Comparison of ENCODE assay signal across 11 mouse cellular contexts in genomic region chr14:54477172-54477909, GRCm38 (mm10). TPM values are rescaled to one million over a fixed set of nuclear protein-coding genes. Genes with fewer than 3 reads are reported as not detected.
DNase-seq lines count a peak whose midpoint lies in the region; ATAC-seq and TF ChIP-seq lines count a peak whose summit lies in the region.
"Had no signal": no experiment of that assay in that cellular context is flagged by ENCODE, and none has a peak within 500 bp of the region (broad histone marks: within the 10 kb centered on the region; RNA-seq: fewer than 3 reads in every experiment).

No protein-coding gene starts in this region.

- no peak for ATAC-seq in lung, embryonic 15.5 days (ENCODE audit: borderline replicate concordance, extremely low read depth, low FRiP score, low TSS enrichment)
- ATAC-seq in forebrain, embryonic 15.5 days (replicated peaks): no peak
- no peak for ATAC-seq in hindbrain, postnatal 0 days
- ATAC-seq in neural tube, embryonic 13.5 days (ENCODE audit: low read depth): peak; percentile 20; the same call in 1 of the 2 replicates
- no peak for ATAC-seq in megakaryocyte-erythroid progenitor cell, adult 5-6 weeks (replicated peaks; ENCODE audit: low FRiP score, low TSS enrichment, poor library complexity, severe bottlenecking)

- 67% methylated on average over 15 of the region's 15 CpGs for WGBS in lung, embryonic 15.5 days
- 76% methylated on average over 15 of the region's 15 CpGs for WGBS in lung, adult 2 months
- WGBS in forebrain, embryonic 15.5 days: 71% methylated on average over 15 of the region's 15 CpGs
- WGBS in hindbrain, postnatal 0 days: 68% methylated on average over 15 of the region's 15 CpGs
- WGBS in neural tube, embryonic 13.5 days: 68% methylated on average over 15 of the region's 15 CpGs

- H3K4me2 ChIP-seq in lung, embryonic 15.5 days: peak overlapping the region; percentile 83
- H3K4me2 ChIP-seq in forebrain, embryonic 15.5 days (replicated peaks): peak overlapping the region; percentile 94
- peak overlapping the region; percentile 69 for H3K4me2 ChIP-seq in hindbrain, postnatal 0 days (ENCODE audit: low read depth, low read length)
- H3K4me2 ChIP-seq in neural tube, embryonic 13.5 days: peak overlapping the region; percentile 85

- no peak for TF ChIP-seq CTCF in lung, adult 2 months (IDR thresholded peaks at IDR 0.05; ENCODE audit: insufficient read depth, low read length)
- no peak for TF ChIP-seq CTCF in hindbrain, postnatal 0 days (IDR thresholded peaks at IDR 0.05; ENCODE audit: low read depth)

- peaks cover 33% of the 10 kb centered on the region for H3K27me3 ChIP-seq in lung, embryonic 15.5 days
- H3K27me3 ChIP-seq in forebrain, embryonic 15.5 days: peaks cover 20% of the 10 kb centered on the region; the same call in 1 of the 2 replicates
- H3K27me3 ChIP-seq in hindbrain, postnatal 0 days (ENCODE audit: insufficient read depth, low read length): 0 out of 2 replicates have a peak, but pooled peaks cover 3% of the 10 kb centered on the region
- peaks cover 33% of the 10 kb centered on the region for H3K27me3 ChIP-seq in neural tube, embryonic 13.5 days

- peak overlapping the region; percentile 1; the same call in 1 of the 2 replicates for H3K27ac ChIP-seq in lung, embryonic 15.5 days
- H3K27ac ChIP-seq in forebrain, embryonic 15.5 days (replicated peaks): no peak overlapping the region
- H3K27ac ChIP-seq in hindbrain, postnatal 0 days: 0 out of 2 replicates have a peak overlapping the region, but pooled peaks have one; percentile 60
- H3K27ac ChIP-seq in neural tube, embryonic 13.5 days (replicated peaks): peak overlapping the region; percentile 76; the same call in 1 of the 2 replicates

- no peak for TF ChIP-seq POLR2A in lung, adult 2 months (IDR thresholded peaks at IDR 0.05; ENCODE audit: borderline replicate concordance, extremely low read depth, low read depth, low read length)

- DNase-seq in lung, adult 2 months: no peak
- DNase-seq in hindbrain, postnatal 0 days (ENCODE audit: low spot score): no peak
- DNase-seq in right cerebral cortex, postnatal 14 days: no peak
- DNase-seq in frontal cortex, postnatal 14 days (ENCODE audit: low spot score in 2 of 2): no peak
- DNase-seq: gastrocnemius, postnatal 25 days; heart, postnatal 4 days; lung, postnatal 10 days had no signal

- no peaks in the 10 kb centered on the region for H3K36me3 ChIP-seq in lung, embryonic 15.5 days
- H3K36me3 ChIP-seq in forebrain, embryonic 15.5 days: no peaks in the 10 kb centered on the region
- no peaks in the 10 kb centered on the region for H3K36me3 ChIP-seq in hindbrain, postnatal 0 days (ENCODE audit: insufficient read depth, low read length)
- 0 out of 2 replicates have a peak, but pooled peaks cover 7% of the 10 kb centered on the region for H3K36me3 ChIP-seq in neural tube, embryonic 13.5 days

- no peaks in the 10 kb centered on the region for H3K9me3 ChIP-seq in lung, embryonic 15.5 days
- no peaks in the 10 kb centered on the region for H3K9me3 ChIP-seq in forebrain, embryonic 15.5 days
- H3K9me3 ChIP-seq in hindbrain, postnatal 0 days (ENCODE audit: low read length): no peaks in the 10 kb centered on the region
- no peaks in the 10 kb centered on the region for H3K9me3 ChIP-seq in neural tube, embryonic 13.5 days

- H3K9ac ChIP-seq in lung, embryonic 15.5 days: no peak overlapping the region
- 0 out of 2 replicates have a peak overlapping the region, but pooled peaks have one; percentile 74 for H3K9ac ChIP-seq in forebrain, embryonic 15.5 days (replicated peaks)
- H3K9ac ChIP-seq in hindbrain, postnatal 0 days (replicated peaks; ENCODE audit: low read length): peak overlapping the region; percentile 53
- H3K9ac ChIP-seq in neural tube, embryonic 13.5 days: peak overlapping the region; percentile 89

- no peak overlapping the region for H3K4me3 ChIP-seq in lung, embryonic 15.5 days
- no peak overlapping the region for H3K4me3 ChIP-seq in lung, adult 2 months (replicated peaks; ENCODE audit: extremely low read depth, low read depth, low read length)
- H3K4me3 ChIP-seq in forebrain, embryonic 15.5 days: peak overlapping the region; percentile 60
- H3K4me3 ChIP-seq in hindbrain, postnatal 0 days (ENCODE audit: low read length): peak overlapping the region; percentile 45
- H3K4me3 ChIP-seq in neural tube, embryonic 13.5 days: peak overlapping the region; percentile 64

- H3K4me1 ChIP-seq in lung, embryonic 15.5 days: peaks cover 43% of the 10 kb centered on the region
- 0 out of 2 replicates have a peak, but pooled peaks cover 3% of the 10 kb centered on the region for H3K4me1 ChIP-seq in lung, adult 2 months (ENCODE audit: control insufficient read depth, insufficient read depth, low read length)
- H3K4me1 ChIP-seq in forebrain, embryonic 15.5 days: peaks cover 36% of the 10 kb centered on the region
- H3K4me1 ChIP-seq in hindbrain, postnatal 0 days (ENCODE audit: insufficient read depth, low read length): peaks cover 21% of the 10 kb centered on the region
- peaks cover 59% of the 10 kb centered on the region for H3K4me1 ChIP-seq in neural tube, embryonic 13.5 days (replicated peaks)

RNA-seq across cellular contexts. Expression of gene Rem2, which starts 1.4 kb away (rescaled TPM):
- polyA plus RNA-seq in lung, embryonic 15.5 days (2015; fragmentation: Nextera tagmentation; extraction: Ambion mirVana): 14.6 and 16.2 TPM in 2 replicates
- polyA plus RNA-seq in lung, adult 2 months (2012; rRNA removed): 3.0 TPM in 2 replicates
- 22.9 and 23.8 TPM in 2 replicates for polyA plus RNA-seq in forebrain, embryonic 15.5 days (2015; fragmentation: Nextera tagmentation; extraction: Ambion mirVana)
- 28.1 and 32.8 TPM in 2 replicates for total RNA-seq in hindbrain, postnatal 0 days (2014; rRNA removed)
- polyA plus RNA-seq in hindbrain, postnatal 0 days (2015; fragmentation: Nextera tagmentation; extraction: Ambion mirVana): 25.2 and 25.3 TPM in 2 replicates
- 47.8 and 51.3 TPM in 2 replicates for polyA plus RNA-seq in neural tube, embryonic 13.5 days (2015; fragmentation: Nextera tagmentation; extraction: Ambion mirVana)
- 0.50 and 3.5 TPM in 2 replicates for total RNA-seq in megakaryocyte-erythroid progenitor cell, adult 5-6 weeks (2014; fragmentation: Nextera tagmentation)
- 0.80 and 2.0 TPM in 2 replicates for total RNA-seq in megakaryocyte-erythroid progenitor cell, adult 5-6 weeks (2017)
- total RNA-seq: gastrocnemius, postnatal 25 days had no signal

RNA-seq across cellular contexts. Expression of gene Lrp10, which starts 13.4 kb away (rescaled TPM):
- 51.5 and 57.5 TPM in 2 replicates for polyA plus RNA-seq in lung, embryonic 15.5 days (2015; fragmentation: Nextera tagmentation; extraction: Ambion mirVana)
- 184 and 199 TPM in 2 replicates for polyA plus RNA-seq in lung, adult 2 months (2012; rRNA removed)
- polyA plus RNA-seq in forebrain, embryonic 15.5 days (2015; fragmentation: Nextera tagmentation; extraction: Ambion mirVana): 32.5 and 33.9 TPM in 2 replicates
- total RNA-seq in hindbrain, postnatal 0 days (2014; rRNA removed): 57.7 and 62.5 TPM in 2 replicates
- polyA plus RNA-seq in hindbrain, postnatal 0 days (2015; fragmentation: Nextera tagmentation; extraction: Ambion mirVana): 36.0 and 38.8 TPM in 2 replicates
- polyA plus RNA-seq in neural tube, embryonic 13.5 days (2015; fragmentation: Nextera tagmentation; extraction: Ambion mirVana): 30.1 and 32.7 TPM in 2 replicates
- total RNA-seq in megakaryocyte-erythroid progenitor cell, adult 5-6 weeks (2014; fragmentation: Nextera tagmentation): 38.4 and 38.6 TPM in 2 replicates
- 13.0 and 19.9 TPM in 2 replicates for total RNA-seq in megakaryocyte-erythroid progenitor cell, adult 5-6 weeks (2017)

RNA-seq across cellular contexts. Expression of gene Prmt5, which starts 40.0 kb away (rescaled TPM):
- polyA plus RNA-seq in lung, embryonic 15.5 days (2015; fragmentation: Nextera tagmentation; extraction: Ambion mirVana): 83.6 and 87.0 TPM in 2 replicates
- polyA plus RNA-seq in lung, adult 2 months (2012; rRNA removed): 15.1 and 20.2 TPM in 2 replicates
- 101 and 102 TPM in 2 replicates for polyA plus RNA-seq in forebrain, embryonic 15.5 days (2015; fragmentation: Nextera tagmentation; extraction: Ambion mirVana)
- 62.4 and 63.7 TPM in 2 replicates for total RNA-seq in hindbrain, postnatal 0 days (2014; rRNA removed)
- 76.1 and 76.2 TPM in 2 replicates for polyA plus RNA-seq in hindbrain, postnatal 0 days (2015; fragmentation: Nextera tagmentation; extraction: Ambion mirVana)
- 91.6 and 95.0 TPM in 2 replicates for polyA plus RNA-seq in neural tube, embryonic 13.5 days (2015; fragmentation: Nextera tagmentation; extraction: Ambion mirVana)
- total RNA-seq in megakaryocyte-erythroid progenitor cell, adult 5-6 weeks (2014; fragmentation: Nextera tagmentation): 73.8 and 87.5 TPM in 2 replicates
- total RNA-seq in megakaryocyte-erythroid progenitor cell, adult 5-6 weeks (2017): 71.5 and 77.3 TPM in 2 replicates

RNA-seq across cellular contexts. Expression of gene Mmp14, which starts 45.9 kb away (rescaled TPM):
- polyA plus RNA-seq in lung, embryonic 15.5 days (2015; fragmentation: Nextera tagmentation; extraction: Ambion mirVana): 180 and 182 TPM in 2 replicates
- 119 and 130 TPM in 2 replicates for polyA plus RNA-seq in lung, adult 2 months (2012; rRNA removed)
- polyA plus RNA-seq in forebrain, embryonic 15.5 days (2015; fragmentation: Nextera tagmentation; extraction: Ambion mirVana): 60.3 and 61.7 TPM in 2 replicates
- 50.1 and 53.3 TPM in 2 replicates for total RNA-seq in hindbrain, postnatal 0 days (2014; rRNA removed)
- 44.5 and 47.2 TPM in 2 replicates for polyA plus RNA-seq in hindbrain, postnatal 0 days (2015; fragmentation: Nextera tagmentation; extraction: Ambion mirVana)
- 52.7 and 65.4 TPM in 2 replicates for polyA plus RNA-seq in neural tube, embryonic 13.5 days (2015; fragmentation: Nextera tagmentation; extraction: Ambion mirVana)
- 39.2 and 44.9 TPM in 2 replicates for total RNA-seq in megakaryocyte-erythroid progenitor cell, adult 5-6 weeks (2014; fragmentation: Nextera tagmentation)
- total RNA-seq in megakaryocyte-erythroid progenitor cell, adult 5-6 weeks (2017): 23.4 and 37.2 TPM in 2 replicates

RNA-seq across cellular contexts. Expression of gene Mrpl52, which starts 50.6 kb away (rescaled TPM):
- 268 and 271 TPM in 2 replicates for polyA plus RNA-seq in lung, embryonic 15.5 days (2015; fragmentation: Nextera tagmentation; extraction: Ambion mirVana)
- polyA plus RNA-seq in lung, adult 2 months (2012; rRNA removed): 185 and 290 TPM in 2 replicates
- 269 and 282 TPM in 2 replicates for polyA plus RNA-seq in forebrain, embryonic 15.5 days (2015; fragmentation: Nextera tagmentation; extraction: Ambion mirVana)
- total RNA-seq in hindbrain, postnatal 0 days (2014; rRNA removed): 113 and 129 TPM in 2 replicates
- polyA plus RNA-seq in hindbrain, postnatal 0 days (2015; fragmentation: Nextera tagmentation; extraction: Ambion mirVana): 266 and 297 TPM in 2 replicates
- 209 and 275 TPM in 2 replicates for polyA plus RNA-seq in neural tube, embryonic 13.5 days (2015; fragmentation: Nextera tagmentation; extraction: Ambion mirVana)
- total RNA-seq in megakaryocyte-erythroid progenitor cell, adult 5-6 weeks (2014; fragmentation: Nextera tagmentation): 504 and 507 TPM in 2 replicates
- total RNA-seq in megakaryocyte-erythroid progenitor cell, adult 5-6 weeks (2017): 266 and 434 TPM in 2 replicates

Comparison
In these comparisons a context has a peak if more than half of its experiments do, and no peak if none do; other contexts are left out.
1. H3K4me3 ChIP-seq: peak in forebrain, embryonic 15.5 days (single experiment), hindbrain, postnatal 0 days (single experiment) and neural tube, embryonic 13.5 days (single experiment); none in lung, embryonic 15.5 days (single experiment) and lung, adult 2 months (single experiment).
2. Peak in every context shown above with its lines, with median percentiles within 50 percentile points of each other: H3K4me2 ChIP-seq.